Mouse (Mus musculus): ENCODE data around the gene Olfr222. TPM values are rescaled to one million over a fixed set of nuclear protein-coding genes. Genes with fewer than 3 reads are reported as not detected.

The Olfr222 gene
- total RNA-seq, 2 experiments from 2014 or later: not detected

- intact Hi-C loops (cut with DNase I): no loop called here
These were observed 32.0 kb downstream of the Olfr222 start for GRCm38 (mm10) chr11:59544005-59544404.

GRCm38 (mm10) chr11:59543376-59543775, 32.7 kb downstream of the Olfr222 start:
- DNase-seq (ENCODE audit: low spot score in 2 of 2): no peak
- intact Hi-C loops (cut with DNase I): no loop called here

More at GRCm38 (mm10) chr11:59544005-59544404, 32.0 kb downstream of the Olfr222 start:
- DNase-seq (ENCODE audit: low spot score in 2 of 2): peak in 1 of 2 experiments; percentile 78

- DNase-seq (ENCODE audit: low spot score in 2 of 2): peak in 1 of 2 experiments; percentile 33
- intact Hi-C loops (cut with DNase I): no loop called here
These were observed 33.6 kb downstream of the Olfr222 start for GRCm38 (mm10) chr11:59542442-59542841.

GRCm38 (mm10) chr11:59541324-59541723, 34.7 kb downstream of the Olfr222 start, which contains the start of gene Nlrp3:
TSS of gene Nlrp3 (plus strand) at chr11:59541568.
- DNase-seq (ENCODE audit: low spot score in 2 of 2): no peak
- intact Hi-C loops (cut with DNase I): no loop called here

DNA sequence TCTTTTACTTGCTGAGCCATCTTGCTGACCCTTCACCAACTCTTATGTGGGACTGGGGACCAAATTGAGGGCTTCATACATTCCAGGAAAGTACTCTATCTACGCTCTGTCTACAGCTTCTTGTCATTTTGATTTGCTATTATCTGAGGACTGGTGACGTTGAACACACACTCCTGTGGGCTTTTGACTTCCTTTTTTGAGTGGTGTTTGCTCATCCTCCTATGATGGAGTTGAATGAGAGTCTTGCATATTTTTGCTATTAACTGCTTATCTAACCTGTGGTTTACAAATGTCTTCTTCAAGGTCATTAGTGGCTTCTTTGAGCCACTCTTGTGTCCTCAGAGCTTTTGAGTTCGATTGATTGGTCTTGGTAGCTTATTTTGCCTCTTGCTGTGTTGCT, 35.9 kb downstream of the Olfr222 start:
- intact Hi-C loops (cut with DNase I): no loop called here

DNA sequence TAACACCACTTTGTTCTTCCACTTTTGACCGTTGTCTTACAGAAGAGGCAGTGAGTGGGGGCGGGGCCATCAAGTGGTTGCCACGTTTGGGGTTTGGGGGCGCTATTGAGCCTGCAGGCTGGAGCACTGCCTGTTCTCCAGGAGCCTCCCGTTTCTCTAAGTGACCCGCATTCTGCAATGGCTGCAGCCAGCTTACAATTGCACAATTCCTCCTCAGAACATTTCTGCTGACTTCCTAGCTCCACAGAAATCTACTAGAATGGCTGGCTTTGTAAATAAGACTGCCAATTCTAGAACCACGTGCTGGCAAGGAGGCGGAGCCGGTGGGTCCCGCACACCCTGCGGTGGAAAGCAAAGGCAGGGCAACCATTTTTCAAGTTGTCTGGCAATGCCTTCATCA, 37.6 kb downstream of the Olfr222 start:
- intact Hi-C loops (cut with DNase I): no loop called here
- DNase-seq (ENCODE audit: low spot score in 2 of 2): peak; percentile 45 to 47

More for the DNA sequence above, 35.9 kb downstream of the Olfr222 start:
- no peak for DNase-seq (ENCODE audit: low spot score in 2 of 2)

GRCm38 (mm10) chr11:59537218-59538130, 38.6 kb downstream of the Olfr222 start:
- no peak for DNase-seq (ENCODE audit: low spot score in 2 of 2)
- intact Hi-C loops (cut with DNase I): no loop called here

DNA sequence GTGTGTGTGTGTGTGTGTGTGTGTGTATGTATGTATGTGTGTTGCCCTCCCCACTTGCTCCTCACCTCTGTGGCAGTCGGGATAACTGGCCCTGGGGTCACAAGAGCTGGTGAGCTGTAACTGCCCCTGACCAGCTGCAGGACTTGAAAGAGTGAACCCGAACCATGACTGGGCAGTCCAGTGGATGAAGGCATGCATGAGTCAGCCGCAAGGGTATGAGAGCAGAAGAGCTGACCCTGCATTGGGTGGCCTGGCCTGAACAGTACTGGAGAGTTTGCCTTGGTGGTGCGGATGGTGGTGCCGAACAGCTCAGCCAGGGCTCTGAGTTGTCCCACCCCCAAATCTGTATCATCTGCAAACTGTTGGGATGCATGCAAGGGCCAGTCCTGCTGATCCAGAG, 44.5 kb downstream of the Olfr222 start:
- intact Hi-C loops (cut with DNase I): no loop called here

DNA sequence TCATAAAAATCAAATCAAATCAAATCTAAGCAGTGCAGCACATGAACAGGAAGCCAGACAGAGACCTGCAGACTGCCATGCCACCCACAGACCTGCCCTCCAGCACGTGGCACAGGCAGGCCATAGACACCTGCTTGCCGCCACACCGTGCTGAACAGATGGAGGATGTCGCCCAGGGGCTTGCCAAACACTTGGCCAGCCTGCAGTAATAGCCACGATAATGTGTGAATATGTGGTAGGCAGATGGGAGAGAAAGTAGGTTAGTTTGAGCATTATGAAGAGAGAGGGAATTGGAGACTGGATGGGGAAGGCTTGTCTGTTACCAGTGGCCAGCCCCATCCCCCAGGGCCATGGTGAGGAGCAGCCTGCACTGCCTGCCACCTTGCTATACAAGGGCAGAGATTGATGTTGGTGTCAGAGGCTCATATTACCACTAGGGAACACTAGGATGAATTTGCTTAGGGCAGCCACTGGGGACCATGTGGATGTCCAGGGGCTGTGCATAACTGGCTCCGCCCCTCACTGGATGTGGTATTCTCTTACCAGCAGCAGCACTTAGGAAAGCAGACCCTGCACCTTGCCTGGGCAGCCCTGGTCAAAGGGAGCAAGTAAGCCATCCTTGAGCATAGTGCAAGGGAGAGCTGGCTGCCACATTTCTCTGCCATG, 45.0 kb downstream of the Olfr222 start:
- peak; percentile 47 to 82 for DNase-seq (ENCODE audit: low spot score in 2 of 2)
- intact Hi-C loops (cut with DNase I): no loop called here

More for the DNA sequence above, 44.5 kb downstream of the Olfr222 start:
- no peak for DNase-seq (ENCODE audit: low spot score in 2 of 2)

- intact Hi-C loops (cut with DNase I): no loop called here
- no peak for DNase-seq (ENCODE audit: low spot score in 2 of 2)
These were observed 45.8 kb downstream of the Olfr222 start for GRCm38 (mm10) chr11:59530221-59530620.

DNA sequence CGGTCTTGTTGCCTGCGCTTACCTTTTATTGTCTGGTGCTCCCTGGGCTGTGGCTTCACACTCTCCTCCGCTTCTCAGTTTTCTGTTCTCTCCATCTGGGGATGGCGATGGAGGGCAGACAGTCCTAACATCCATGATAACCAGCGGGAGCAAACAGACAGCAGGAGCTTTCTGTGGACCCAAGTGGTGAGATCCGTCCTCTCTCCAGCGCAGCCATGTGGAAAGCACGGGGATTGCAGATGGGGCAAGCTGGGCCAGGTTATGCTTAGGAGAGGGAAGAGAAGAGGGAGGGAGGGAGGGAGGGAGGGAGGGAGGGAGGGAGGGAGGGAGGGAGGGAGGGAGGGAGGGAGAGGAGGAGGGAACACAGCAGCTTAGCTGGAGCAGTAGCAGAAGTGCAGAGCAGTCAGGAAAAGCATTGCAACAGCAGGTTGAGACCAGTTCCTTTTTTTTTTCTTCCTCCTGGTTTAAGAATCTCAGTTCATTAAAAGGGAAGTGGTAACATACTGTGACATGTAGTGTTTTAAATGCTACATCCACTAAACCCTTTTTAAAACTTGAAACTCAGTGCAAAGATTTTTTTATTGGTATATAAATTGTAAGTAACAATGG, 49.5 kb downstream of the Olfr222 start, which contains the start of gene Zkscan17:
TSS of gene Zkscan17 (minus strand) at position 280 of the 609 bp plus-strand sequence.
- DNase-seq (ENCODE audit: low spot score in 2 of 2): no peak
- intact Hi-C loops (cut with DNase I): loop anchor here (5.0 kb wide), 1 partner anchor 221 kb away; no protein-coding TSS in a partner anchor

GRCm38 (mm10) chr11:59525237-59525636, 50.8 kb downstream of the Olfr222 start:
- DNase-seq (ENCODE audit: low spot score in 2 of 2): peak; percentile 85 to 91
- intact Hi-C loops (cut with DNase I): loop anchor here (1.0 to 5.0 kb wide), 3 partner anchors 44 to 222 kb away; no protein-coding TSS in a partner anchor

DNA sequence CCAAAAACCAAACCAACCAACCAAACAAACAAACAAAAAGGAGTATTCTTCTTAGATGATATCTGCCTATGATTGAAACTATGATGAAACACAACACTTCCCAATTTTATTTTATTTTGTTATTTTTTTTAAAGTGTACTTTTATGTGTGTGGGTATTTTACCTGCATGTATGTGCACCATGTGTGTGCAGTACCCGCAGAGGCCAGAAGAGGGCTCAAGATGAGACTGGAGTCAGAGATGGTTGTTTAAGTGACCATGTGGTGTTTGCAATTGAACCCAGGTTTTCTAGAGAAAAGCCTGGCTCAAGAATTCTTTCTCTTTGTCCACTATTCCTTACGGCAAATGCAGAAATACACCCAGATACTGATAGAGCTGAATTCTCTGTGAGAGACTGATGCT, 51.9 kb downstream of the Olfr222 start:
- no peak for DNase-seq (ENCODE audit: low spot score in 2 of 2)
- intact Hi-C loops (cut with DNase I): no loop called here

Other genes starting within 250 kb of the Olfr222 start
- gene Prss38, start 200.6 kb downstream of the Olfr222 start, total RNA-seq (2021): not detected
- gene Jmjd4, start 126.2 kb downstream of the Olfr222 start, total RNA-seq (2021): 10 to 100 TPM; 28.4 to 28.9 TPM
- gene Snap47, start 125.0 kb downstream of the Olfr222 start, total RNA-seq (2021): 100 to 1,000 TPM; 384 to 420 TPM
- 1 to 10 TPM; 3.3 to 3.7 TPM for gene Zfp867, start 103.8 kb downstream of the Olfr222 start, total RNA-seq (2021)
- 1 to 10 TPM; 8.8 to 9.5 TPM for gene Zkscan17, start 49.5 kb downstream of the Olfr222 start, total RNA-seq (2021)
- under 1 TPM; 0.85 to 0.87 TPM for gene Nlrp3, start 34.7 kb downstream of the Olfr222 start, total RNA-seq (2021)
- not detected for gene Olfr223, start 17.1 kb upstream of the Olfr222 start, total RNA-seq (2021)
- 100 to 1,000 TPM; 276 to 292 TPM for gene Mprip, start 85.1 kb upstream of the Olfr222 start, total RNA-seq (2021)
- gene Pld6, start 211.4 kb upstream of the Olfr222 start, total RNA-seq (2021): 1 to 10 TPM in 1 of 2 experiments, under 1 TPM in 1; 0.46 to 1.5 TPM
- gene Flcn, start 233.8 kb upstream of the Olfr222 start, total RNA-seq (2021): 10 to 100 TPM; 46.6 to 51.1 TPM